Mouse (Mus musculus) olfactory bulb, adult 2 months (tissue): Measurements from ENCODE around the gene Col4a2.

ENCODE experiments used
- CTCF ChIP-seq: fragments of 200-500 bp; IDR thresholded peaks from 2 replicates; pipeline ENCODE4 v1.5.1; 2012; ENCODE audit warnings: low read depth, mild to moderate bottlenecking, low read length, moderate library complexity; ENCODE audit not compliant: insufficient read depth
- POLR2A ChIP-seq: fragments of 200-500 bp; IDR thresholded peaks from 2 replicates; pipeline ENCODE4 v1.6.1; 2012; ENCODE audit warnings: mild to moderate bottlenecking, low read depth, low read length, moderate library complexity; ENCODE audit not compliant: insufficient read depth

DNA sequence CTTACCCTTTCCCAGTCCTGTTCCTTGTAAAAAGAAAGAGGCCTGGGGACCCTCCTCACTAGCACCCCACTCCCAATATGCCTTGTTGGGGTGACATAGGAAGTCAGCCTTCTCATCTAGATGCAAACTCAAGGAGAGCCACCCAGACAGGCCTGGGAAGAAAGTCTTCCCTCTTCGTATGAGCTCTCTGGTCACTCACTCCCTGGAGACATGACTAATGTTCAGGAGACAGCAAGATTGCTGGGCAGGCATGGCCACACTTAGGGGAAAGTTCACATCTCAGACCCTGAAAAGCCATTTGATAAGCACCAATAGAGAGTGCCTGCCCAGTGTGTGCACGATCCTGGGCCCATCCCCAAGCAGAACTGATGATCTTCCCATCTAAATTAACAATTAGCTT is 2.6 kb upstream of the Col4a2 start:
- TF ChIP-seq POLR2A, result no peak
- TF ChIP-seq CTCF, result no peak
